Mouse (Mus musculus): ENCODE results near the gene Tbc1d2b. TPM values are rescaled to one million over a fixed set of nuclear protein-coding genes. Genes with fewer than 3 reads are reported as not detected.

The Tbc1d2b gene
- 38.9 and 48.1 TPM in 2 replicates for polyA plus RNA-seq (2012; rRNA removed; ENCODE audit: low replicate concordance)

GRCm38 (mm10) chr9:90270193-90270943 is at the start of gene Tbc1d2b:
Gene Tbc1d2b, minus strand, starts transcription at chr9:90270804.

DNA sequence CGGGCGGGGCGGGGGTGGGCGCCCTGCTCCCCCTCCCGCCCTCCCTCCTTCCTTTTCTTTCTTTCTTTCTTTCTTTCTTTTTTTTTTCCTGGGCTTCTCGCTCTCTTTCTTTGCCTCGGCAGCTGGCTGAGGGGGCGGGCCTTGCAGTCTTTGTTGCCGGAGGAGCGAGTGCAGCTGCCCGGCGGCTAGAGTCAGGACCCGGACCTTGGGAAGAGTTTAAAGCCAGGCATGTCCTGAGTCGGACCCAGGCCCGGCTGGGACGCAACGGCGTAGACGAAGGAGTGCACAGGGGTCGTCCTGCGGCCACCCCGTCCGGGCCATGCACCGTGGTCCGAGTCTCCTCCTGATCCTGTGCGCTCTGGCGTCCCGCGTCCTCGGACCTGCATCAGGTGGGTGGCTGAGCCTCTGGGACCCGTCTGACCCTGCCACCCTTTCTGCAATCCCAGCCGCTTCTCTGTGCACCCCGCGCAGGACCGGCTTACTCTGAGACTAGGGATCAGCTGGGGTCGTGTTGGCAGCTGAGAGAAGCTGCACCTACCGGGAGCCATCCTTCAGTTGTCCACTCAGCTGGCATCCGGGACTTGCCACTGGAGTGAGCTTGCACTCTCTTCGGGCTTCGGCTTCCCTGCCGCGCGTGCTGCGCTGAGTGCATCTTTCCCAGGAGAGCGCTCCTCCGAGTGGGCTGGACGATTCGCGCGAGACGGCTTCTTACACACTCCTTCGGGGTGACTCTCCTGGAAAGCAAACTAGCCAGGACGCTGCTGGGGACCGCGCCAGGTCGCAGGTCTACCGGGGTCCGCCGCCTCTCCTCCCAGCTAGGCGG is 107.5 kb downstream of the Tbc1d2b start, which contains the start of gene Adamts7:
Gene Adamts7 (plus strand): TSS at position 144 of the 823 bp plus-strand sequence.

Other genes with a start within 250 kb of the Tbc1d2b start
- gene Ctsh, start 216.7 kb downstream of the Tbc1d2b start, polyA plus RNA-seq (2012; rRNA removed; ENCODE audit: low replicate concordance): 78.8 and 95.4 TPM in 2 replicates
- gene Morf4l1, start 156.0 kb downstream of the Tbc1d2b start, polyA plus RNA-seq (2012; rRNA removed; ENCODE audit: low replicate concordance): 47.6 and 108 TPM in 2 replicates
- 12.8 and 17.2 TPM in 2 replicates for gene Adamts7, start 107.7 kb downstream of the Tbc1d2b start, polyA plus RNA-seq (2012; rRNA removed; ENCODE audit: low replicate concordance)

Measured in mammary gland, adult 2 months (tissue).